Mouse (Mus musculus) ES-E14 (cell line): Measurements from ENCODE around the gene Stk16. TPM values are rescaled to one million over a fixed set of nuclear protein-coding genes. Genes with fewer than 3 reads are reported as not detected.
A peak's percentile ranks its signal among the peaks of the same experiment; 100 is the strongest.

Experiments used
- DNase-seq: peaks from one replicate; pipeline ENCODE4 v3.0.0-alpha.2; 2013; ENCODE audit warnings: low read depth, low spot score
- H3K27ac ChIP-seq: 2 replicates; pipeline ENCODE4 v1.5.1; 2012; ENCODE audit warnings: low read depth, mild to moderate bottlenecking, low read length, moderate library complexity, mixed read lengths; ENCODE audit not compliant: poor library complexity, insufficient read depth, severe bottlenecking
- H3K36me3 ChIP-seq: 2 replicates; pipeline ENCODE4 v1.6.1; 2012; ENCODE audit warnings: mild to moderate bottlenecking, low read length, moderate library complexity, mixed read lengths; ENCODE audit not compliant: control insufficient read depth, poor library complexity, insufficient read depth, severe bottlenecking
- H3K4me1 ChIP-seq, 2 experiments: fragments of 150-350 bp in 1 of 2; sonication (generic) in 1 of 2; 2 replicates each; pipeline ENCODE4 v1.6.1; 2012; ENCODE audit warnings: low read length in 2 of 2, mild to moderate bottlenecking in 1 of 2, mixed read lengths in 1 of 2; ENCODE audit not compliant: control insufficient read depth in 2 of 2, insufficient read depth in 2 of 2, poor library complexity in 1 of 2
- H3K4me3 ChIP-seq, 2 experiments: fragments of 150-350 bp in 1 of 2; sonication (generic) in 1 of 2; 2 replicates each; pipeline ENCODE4 v1.5.1; 2012; ENCODE audit warnings: low read length in 2 of 2, low read depth in 1 of 2, mild to moderate bottlenecking in 1 of 2, mixed read lengths in 1 of 2; ENCODE audit not compliant: insufficient read depth in 1 of 2, poor library complexity in 1 of 2, severe bottlenecking in 1 of 2
- H3K9ac ChIP-seq: 2 replicates; pipeline ENCODE4 v1.6.1; 2012; ENCODE audit warnings: low read depth, mild to moderate bottlenecking, low read length, mixed read lengths; ENCODE audit not compliant: poor library complexity, insufficient read depth, severe bottlenecking
- H3K9me3 ChIP-seq: fragments of 150-350 bp; sonication (generic); 2 replicates; pipeline ENCODE4 v1.6.1; 2012; ENCODE audit warnings: low read depth, mild to moderate bottlenecking, low read length; ENCODE audit not compliant: control insufficient read depth, insufficient read depth
- CHD2 ChIP-seq: IDR thresholded peaks from 2 replicates; pipeline ENCODE4 v1.6.1; 2014; ENCODE audit warnings: mild to moderate bottlenecking, low read depth, low read length, inconsistent platforms
- HCFC1 ChIP-seq: IDR thresholded peaks from 2 replicates; pipeline ENCODE4 v1.6.1; 2012; ENCODE audit warnings: low read length, inconsistent platforms, borderline replicate concordance; ENCODE audit not compliant: insufficient read depth
- MAFK ChIP-seq: IDR thresholded peaks from 2 replicates; pipeline ENCODE4 v1.6.1; 2014; ENCODE audit warnings: mild to moderate bottlenecking, low read depth, low read length, inconsistent platforms; ENCODE audit not compliant: insufficient read depth
- ZC3H11A ChIP-seq: IDR thresholded peaks from 2 replicates; pipeline ENCODE4 v1.6.1; 2012; ENCODE audit warnings: low read depth, mild to moderate bottlenecking, inconsistent platforms, low read length, borderline replicate concordance
- ZNF384 ChIP-seq: IDR thresholded peaks from 2 replicates; pipeline ENCODE4 v1.6.1; 2012; ENCODE audit warnings: low read depth, low read length, inconsistent platforms
- in situ Hi-C, 2 experiments: fragments of 600-800 bp; cut with MboI; formaldehyde crosslinking; loops; one replicate each; pipeline ENCODE4 v1.15.1; 2025; ENCODE audit warnings: low sequenced_read_pairs in 2 of 2, inconsistent platforms in 1 of 2; ENCODE audit not compliant: unreplicated experiment in 2 of 2
- total RNA-seq: library from RNA; depleted of rRNA; stranded (reverse); fragments of 300-350 nt; gene quantifications from 2 replicates; pipeline ENCODE4 v1.2.3, GENCODE M21; 2012

Stk16 gene
- total RNA-seq, 1 experiment: 63.6 TPM

GRCm38 (mm10) chr1:75222926-75223325, 12.3 kb downstream of the Stk16 start:
- no peak for DNase-seq
- TF ChIP-seq HCFC1 (no peak), MAFK (no peak), ZC3H11A (no peak), ZNF384 (no peak), CHD2 (no peak)
- in situ Hi-C loops: no loop called here

GRCm38 (mm10) chr1:75223532-75223931, 12.9 kb downstream of the Stk16 start:
- no peak for TF ChIP-seq CHD2
- no peak for TF ChIP-seq ZNF384
- no peak for TF ChIP-seq MAFK
- in situ Hi-C loops: no loop called here

More at GRCm38 (mm10) chr1:75222926-75223325, 12.3 kb downstream of the Stk16 start:
- H3K36me3 ChIP-seq: no peaks in the 10 kb centered on the region
- H3K4me1 ChIP-seq: peaks cover 10 to 31% of the 10 kb centered on the region in 2 experiments
- no peak overlapping the region for H3K9ac ChIP-seq
- no peak overlapping the region for H3K4me3 ChIP-seq
- H3K27ac ChIP-seq: no peak overlapping the region
- H3K9me3 ChIP-seq: no peaks in the 10 kb centered on the region

GRCm38 (mm10) chr1:75225473-75225872, 14.8 kb downstream of the Stk16 start:
- no peaks in the 10 kb centered on the region for H3K9me3 ChIP-seq
- no peak for DNase-seq
- no peaks in the 10 kb centered on the region for H3K36me3 ChIP-seq
- in situ Hi-C loops: no loop called here
- peaks cover 5 to 29% of the 10 kb centered on the region in 2 experiments for H3K4me1 ChIP-seq
- no peak overlapping the region for H3K9ac ChIP-seq
- H3K27ac ChIP-seq: no peak overlapping the region
- no peak overlapping the region for H3K4me3 ChIP-seq
- TF ChIP-seq ZNF384: no peak
- TF ChIP-seq ZC3H11A: no peak
- TF ChIP-seq CHD2: no peak
- no peak for TF ChIP-seq HCFC1
- TF ChIP-seq MAFK: no peak

More at GRCm38 (mm10) chr1:75223532-75223931, 12.9 kb downstream of the Stk16 start:
- Histone ChIP-seq H3K9me3 (no peaks in the 10 kb centered on the region), H3K36me3 (no peaks in the 10 kb centered on the region), H3K27ac (no peak overlapping the region), H3K4me3 (no peak overlapping the region), H3K4me1 (peaks cover 9 to 30% of the 10 kb centered on the region in 2 experiments), H3K9ac (no peak overlapping the region)
- DNase-seq: no peak

GRCm38 (mm10) chr1:75226138-75226537, 15.5 kb downstream of the Stk16 start:
- H3K4me1 ChIP-seq: peaks cover 3 to 29% of the 10 kb centered on the region in 2 experiments
- no peak overlapping the region for H3K4me3 ChIP-seq
- H3K36me3 ChIP-seq: no peaks in the 10 kb centered on the region
- TF ChIP-seq CHD2 (no peak), ZNF384 (no peak), ZC3H11A (no peak), HCFC1 (no peak), MAFK (no peak)
- no peak overlapping the region for H3K27ac ChIP-seq
- in situ Hi-C loops: no loop called here
- DNase-seq: no peak
- H3K9ac ChIP-seq: no peak overlapping the region
- no peaks in the 10 kb centered on the region for H3K9me3 ChIP-seq

- no peak overlapping the region for H3K4me3 ChIP-seq
- no peak for DNase-seq
- in situ Hi-C loops: no loop called here
- H3K9ac ChIP-seq: no peak overlapping the region
- H3K9me3 ChIP-seq: no peaks in the 10 kb centered on the region
- H3K4me1 ChIP-seq: peaks cover 2 to 27% of the 10 kb centered on the region in 2 experiments
- H3K36me3 ChIP-seq: no peaks in the 10 kb centered on the region
- no peak for TF ChIP-seq MAFK
- no peak for TF ChIP-seq CHD2
- no peak for TF ChIP-seq HCFC1
- peak; percentile 98 for TF ChIP-seq ZNF384
- TF ChIP-seq ZC3H11A: no peak
- H3K27ac ChIP-seq: peak overlapping the region; percentile 55; the same call in 1 of the 2 replicates
Measured at GRCm38 (mm10) chr1:75227653-75228052, 17.0 kb downstream of the Stk16 start.
